Mouse (Mus musculus): Measurements from ENCODE around the gene Epha1.

- TF ChIP-seq TAL1 (IDR thresholded peaks at IDR 0.05; ENCODE audit: low read length) (no peak), GATA1 (IDR thresholded peaks at IDR 0.05; ENCODE audit: low read length) (no peak)
Measured at GRCm38 (mm10) chr6:42364066-42364465, 9.0 kb downstream of the Epha1 start.
